Comparison of ENCODE assay signal across 8 mouse cellular contexts in genomic region chr4:116075631-116076368, GRCm38 (mm10). TPM values are rescaled to one million over a fixed set of nuclear protein-coding genes. Genes with fewer than 3 reads are reported as not detected.
DNase-seq lines count a peak whose midpoint lies in the region; ATAC-seq lines count a peak whose summit lies in the region.

No protein-coding gene starts in this region.

- no peaks in the 10 kb centered on the region for H3K9me3 ChIP-seq in forebrain, embryonic 15.5 days
- H3K9me3 ChIP-seq in hindbrain, embryonic 10.5 days = no peaks in the 10 kb centered on the region

- H3K4me3 ChIP-seq in forebrain, embryonic 15.5 days = peak overlapping the region; percentile 96
- peak overlapping the region; percentile 96 for H3K4me3 ChIP-seq in hindbrain, embryonic 10.5 days

- DNase-seq in MN1 (ENCODE audit: low spot score) = peak; percentile 60
- DNase-seq in c-Kit-positive CD71-positive TER-119-negative erythroid progenitor cells, embryonic 14.5 days (ENCODE audit: low read depth) = peak; percentile 35
- peak; percentile 80 for DNase-seq in hindbrain, embryonic 10.5 days (ENCODE audit: low spot score)
- DNase-seq in layer of hippocampus, postnatal 25 days (ENCODE audit: extremely low spot score in 1 of 2, low spot score in 1 of 2) = peak; percentile 53 to 69
- peak; percentile 71 for DNase-seq in lung, postnatal 36 days
- peak; percentile 42 to 60 for DNase-seq in right cerebral cortex, adult 2 months (ENCODE audit: low spot score in 2 of 2)
- DNase-seq in urinary bladder, postnatal 10 days (ENCODE audit: low spot score) = peak; percentile 26

- peaks cover 35% of the 10 kb centered on the region for H3K4me1 ChIP-seq in forebrain, embryonic 15.5 days
- peaks cover 35% of the 10 kb centered on the region for H3K4me1 ChIP-seq in hindbrain, embryonic 10.5 days (replicated peaks)

- H3K27ac ChIP-seq in forebrain, embryonic 15.5 days (replicated peaks) = peak overlapping the region; percentile 96
- peak overlapping the region; percentile 99 for H3K27ac ChIP-seq in hindbrain, embryonic 10.5 days

- under 1% methylated on average over 77 of the region's 77 CpGs for WGBS in forebrain, embryonic 15.5 days
- WGBS in hindbrain, embryonic 10.5 days = under 1% methylated on average over 76 of the region's 77 CpGs

- H3K36me3 ChIP-seq in forebrain, embryonic 15.5 days = peaks cover 12% of the 10 kb centered on the region
- H3K36me3 ChIP-seq in hindbrain, embryonic 10.5 days = peaks cover 18% of the 10 kb centered on the region

- no peaks in the 10 kb centered on the region for H3K27me3 ChIP-seq in forebrain, embryonic 15.5 days
- H3K27me3 ChIP-seq in hindbrain, embryonic 10.5 days (ENCODE audit: insufficient read depth, poor library complexity, severe bottlenecking) = no peaks in the 10 kb centered on the region

- H3K9ac ChIP-seq in forebrain, embryonic 15.5 days (replicated peaks) = peak overlapping the region; percentile 98

- H3K4me2 ChIP-seq in forebrain, embryonic 15.5 days (replicated peaks) = peak overlapping the region; percentile 74

- ATAC-seq in forebrain, embryonic 15.5 days (replicated peaks) = peak; percentile 75

RNA-seq across cellular contexts. Expression of gene Lrrc41, which starts 0.7 kb away (rescaled TPM):
- polyA plus RNA-seq in forebrain, embryonic 15.5 days (2015; fragmentation: Nextera tagmentation; extraction: Ambion mirVana) = 64.5 and 66.3 TPM in 2 replicates
- polyA plus RNA-seq in hindbrain, embryonic 10.5 days (2016; fragmentation: Nextera tagmentation; extraction: Ambion mirVana) = 68.2 and 78.6 TPM in 2 replicates
- total RNA-seq in layer of hippocampus, postnatal 25 days (2021) = 10 to 100 TPM; 46.0 to 46.8 TPM

RNA-seq across cellular contexts. Expression of gene Uqcrh, which starts 0.9 kb away (rescaled TPM):
- polyA plus RNA-seq in forebrain, embryonic 15.5 days (2015; fragmentation: Nextera tagmentation; extraction: Ambion mirVana) = 423 and 473 TPM in 2 replicates
- polyA plus RNA-seq in hindbrain, embryonic 10.5 days (2016; fragmentation: Nextera tagmentation; extraction: Ambion mirVana) = 453 and 461 TPM in 2 replicates
- 100 to 1,000 TPM; 385 to 447 TPM for total RNA-seq in layer of hippocampus, postnatal 25 days (2021)

RNA-seq across cellular contexts. Expression of gene Nsun4, which starts 22.1 kb away (rescaled TPM):
- 13.3 and 15.0 TPM in 2 replicates for polyA plus RNA-seq in forebrain, embryonic 15.5 days (2015; fragmentation: Nextera tagmentation; extraction: Ambion mirVana)
- 18.0 and 19.6 TPM in 2 replicates for polyA plus RNA-seq in hindbrain, embryonic 10.5 days (2016; fragmentation: Nextera tagmentation; extraction: Ambion mirVana)
- total RNA-seq in layer of hippocampus, postnatal 25 days (2021) = 1 to 10 TPM; 7.5 to 8.3 TPM

RNA-seq across cellular contexts. Expression of gene Rad54l, which starts 47.7 kb away (rescaled TPM):
- polyA plus RNA-seq in forebrain, embryonic 15.5 days (2015; fragmentation: Nextera tagmentation; extraction: Ambion mirVana) = 21.2 and 23.0 TPM in 2 replicates
- 57.3 and 75.4 TPM in 2 replicates for polyA plus RNA-seq in hindbrain, embryonic 10.5 days (2016; fragmentation: Nextera tagmentation; extraction: Ambion mirVana)
- under 1 TPM; 0.54 to 0.99 TPM for total RNA-seq in layer of hippocampus, postnatal 25 days (2021)

RNA-seq across cellular contexts. Expression of gene Pomgnt1, which starts 47.8 kb away (rescaled TPM):
- polyA plus RNA-seq in forebrain, embryonic 15.5 days (2015; fragmentation: Nextera tagmentation; extraction: Ambion mirVana) = 63.5 and 66.1 TPM in 2 replicates
- polyA plus RNA-seq in hindbrain, embryonic 10.5 days (2016; fragmentation: Nextera tagmentation; extraction: Ambion mirVana) = 51.9 and 55.0 TPM in 2 replicates
- 10 to 100 TPM; 64.5 to 68.6 TPM for total RNA-seq in layer of hippocampus, postnatal 25 days (2021)

Comparison
In these comparisons a context has a peak if more than half of its experiments do, and no peak if none do; other contexts are left out.
1. Peak in every context shown above with its lines: DNase-seq, ATAC-seq, H3K4me3 ChIP-seq and H3K27ac ChIP-seq.
2. DNase-seq: peak in every context shown above with its lines; median percentile 80 in hindbrain, embryonic 10.5 days; 71 in lung, postnatal 36 days; 61 in layer of hippocampus, postnatal 25 days; 60 in MN1; 51 in right cerebral cortex, adult 2 months; 35 in c-Kit-positive CD71-positive TER-119-negative erythroid progenitor cells, embryonic 14.5 days; 26 in urinary bladder, postnatal 10 days.